Mouse (Mus musculus) heart, adult 11 months (tissue): Measurements from ENCODE around the gene Gm47995.
"Not testable (repeated sequence)": the region's sequence is repeated elsewhere in the genome, so short reads cannot be mapped to it uniquely, and the experiment has no call there.

Source experiments
- DNase-seq: peaks from one replicate; pipeline ENCODE4 v3.0.0; 2022

Gm47995 gene

DNA sequence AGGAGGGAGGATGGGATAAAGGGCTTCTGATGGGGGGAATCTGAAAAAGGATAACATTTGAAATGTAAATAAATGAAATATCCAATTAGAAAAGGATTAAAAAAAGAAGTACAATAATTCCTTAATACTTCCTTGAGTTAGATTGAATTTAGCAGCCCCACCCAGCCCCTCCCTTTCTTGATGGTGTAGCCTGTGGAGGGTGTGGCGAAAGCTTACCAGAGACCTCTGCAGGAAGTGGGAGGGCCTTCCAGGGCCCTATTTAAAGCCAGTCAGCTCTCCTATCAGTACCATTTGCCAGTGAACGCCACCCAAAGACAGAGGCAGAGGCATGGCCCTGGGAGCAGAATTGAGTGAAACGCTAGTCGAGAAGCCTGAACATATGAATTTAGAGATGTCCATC is at the start of gene Gm47995:
Gene Gm47995, plus strand, starts transcription at position 329 of the 400 bp plus-strand sequence.
- not testable (repeated sequence) for DNase-seq

DNA sequence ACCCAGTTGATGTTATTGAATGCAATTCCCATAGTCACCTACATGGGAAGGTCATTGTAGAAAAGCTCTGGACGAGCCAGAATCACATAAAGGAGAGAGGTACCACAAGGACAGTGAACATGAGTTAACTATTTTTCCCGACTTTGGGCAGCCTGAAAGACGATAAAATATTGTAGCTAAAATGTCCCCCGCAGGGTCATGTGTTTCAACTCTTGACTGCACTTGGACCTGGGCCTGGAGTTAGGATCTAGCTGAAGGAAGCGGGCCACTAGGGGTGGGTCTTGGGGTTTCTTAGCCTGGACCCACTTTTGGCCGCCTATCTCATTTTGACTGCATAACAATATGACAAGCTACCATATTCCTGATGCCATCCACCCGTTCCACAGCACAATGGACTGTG is 48.0 kb upstream of the Gm47995 start:
- peak; percentile 76 for DNase-seq

DNA sequence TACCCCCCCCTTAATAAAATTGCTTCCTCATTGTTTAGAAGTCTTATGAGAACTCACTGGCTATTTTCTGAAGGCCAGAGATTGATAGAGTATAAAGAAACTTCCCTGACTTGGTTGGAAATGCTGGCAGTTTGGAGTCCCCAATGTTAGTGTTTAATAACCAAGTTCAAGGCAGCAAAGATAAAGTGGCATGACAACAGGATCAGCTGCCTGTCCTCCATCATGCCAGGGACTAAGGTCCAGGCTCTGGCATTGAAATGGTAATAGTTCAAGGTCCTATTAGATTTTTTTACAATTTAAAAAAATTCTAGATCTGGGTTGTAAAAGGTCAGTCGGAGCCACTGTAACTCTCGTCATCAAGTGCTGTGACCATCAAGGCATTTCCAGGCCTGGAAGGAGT is 47.2 kb upstream of the Gm47995 start:
- peak; percentile 46 for DNase-seq

DNA sequence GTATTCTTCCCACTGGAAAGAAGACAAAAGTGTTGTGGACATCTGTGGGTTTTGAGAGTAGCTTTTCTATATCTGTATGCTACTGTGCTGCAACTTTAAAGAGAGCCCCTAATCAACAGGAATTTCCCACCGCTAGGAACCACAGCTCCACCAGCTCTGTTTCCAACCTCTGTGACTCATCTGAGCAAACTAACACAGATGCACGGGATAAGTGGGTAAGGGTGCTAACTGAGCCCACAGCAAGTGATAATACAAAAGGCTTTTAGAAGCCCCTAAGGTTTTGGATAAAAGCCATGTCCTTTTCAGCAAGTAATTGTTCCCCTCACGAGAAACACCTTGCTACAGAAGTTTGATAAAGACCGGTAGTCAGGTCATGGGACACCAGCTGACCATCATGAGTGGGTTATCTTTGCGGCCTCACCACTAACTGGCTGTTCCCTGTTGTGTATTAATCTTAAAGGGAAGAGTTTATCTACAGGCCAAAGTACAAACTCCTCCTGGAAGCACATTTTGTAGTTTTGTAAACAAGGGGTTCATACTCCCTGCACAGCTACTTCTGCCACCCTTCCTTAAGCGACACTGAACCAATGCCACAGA is 45.1 kb upstream of the Gm47995 start:
- DNase-seq: peak; percentile 94

DNA sequence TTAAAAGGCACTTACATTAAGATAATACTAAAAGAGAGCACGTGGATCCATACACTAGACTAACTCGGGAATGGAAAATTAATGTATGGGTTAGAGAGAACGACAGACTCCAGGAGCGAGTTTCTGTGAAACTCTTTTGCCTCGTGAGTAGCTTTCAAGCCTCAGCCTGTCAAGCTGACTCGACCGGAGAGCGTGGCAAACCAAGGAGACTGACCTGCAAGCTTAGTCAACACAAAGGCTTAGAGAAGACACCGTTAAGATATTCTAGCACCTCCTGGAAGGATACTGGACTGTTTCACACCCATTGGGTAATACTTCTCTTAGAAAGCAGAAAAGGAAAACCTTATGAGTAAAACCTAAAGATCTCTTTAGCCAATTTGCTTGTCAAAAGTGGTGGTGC is 44.1 kb upstream of the Gm47995 start:
- not testable (repeated sequence) for DNase-seq

DNA sequence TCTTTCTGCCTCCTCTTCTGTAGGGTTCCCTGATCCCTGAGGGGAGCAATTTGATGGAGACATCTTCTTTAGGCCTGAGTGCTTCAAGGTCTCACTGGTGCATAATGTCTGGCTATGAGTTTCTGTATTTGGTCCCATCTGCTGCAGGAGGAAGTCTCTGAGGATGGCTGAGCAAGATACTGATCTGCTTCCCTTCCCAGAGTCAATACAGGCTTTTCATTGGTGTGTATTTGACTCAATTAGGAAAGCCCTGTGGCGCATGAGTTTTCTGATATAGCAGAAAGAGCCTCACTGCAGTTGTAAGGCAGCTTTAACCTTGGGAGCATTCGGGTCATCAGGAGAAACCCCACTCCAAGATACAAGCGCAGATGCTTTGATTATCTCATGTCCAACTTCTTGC is 42.1 kb upstream of the Gm47995 start:
- peak; percentile 68 for DNase-seq

DNA sequence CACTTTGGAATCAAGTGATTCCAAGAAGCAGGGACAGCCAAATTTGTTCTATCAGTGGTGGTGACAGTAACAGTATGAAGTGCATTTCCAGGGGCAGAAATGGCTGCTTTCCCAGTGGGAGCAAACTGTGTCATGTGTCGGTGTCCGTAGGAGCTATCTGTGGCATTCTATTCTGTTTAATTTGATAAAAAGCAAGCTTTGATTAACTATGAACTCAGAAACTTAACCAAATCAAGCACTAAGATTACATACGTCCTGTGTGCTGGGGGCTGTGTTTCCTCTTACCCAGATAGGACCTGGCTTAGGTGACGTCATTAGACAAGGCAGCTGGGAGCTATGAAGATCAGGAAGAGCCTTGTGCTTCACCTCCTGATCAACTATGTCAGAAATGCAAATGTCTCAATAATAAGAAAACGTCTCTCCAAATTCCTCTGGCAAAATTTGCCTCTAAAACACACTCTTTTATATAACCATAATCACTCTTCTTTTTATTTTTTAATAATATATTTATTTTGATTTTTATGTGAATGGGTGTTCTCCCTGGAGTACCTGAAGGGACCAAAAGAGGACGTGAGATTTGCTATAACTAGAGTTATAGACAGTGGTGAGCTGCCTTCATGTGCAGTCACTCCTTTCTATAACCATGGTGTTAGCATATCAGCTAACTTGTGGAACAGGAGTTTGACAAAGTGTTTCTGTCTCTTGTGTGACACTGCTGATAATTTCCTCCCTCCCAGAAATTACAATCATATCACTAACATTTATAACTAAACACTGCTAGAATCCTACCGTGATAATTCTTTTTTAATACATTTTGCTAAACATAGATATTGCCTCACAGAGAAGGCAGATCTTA is 41.2 kb upstream of the Gm47995 start:
- peak; percentile 79 for DNase-seq

DNA sequence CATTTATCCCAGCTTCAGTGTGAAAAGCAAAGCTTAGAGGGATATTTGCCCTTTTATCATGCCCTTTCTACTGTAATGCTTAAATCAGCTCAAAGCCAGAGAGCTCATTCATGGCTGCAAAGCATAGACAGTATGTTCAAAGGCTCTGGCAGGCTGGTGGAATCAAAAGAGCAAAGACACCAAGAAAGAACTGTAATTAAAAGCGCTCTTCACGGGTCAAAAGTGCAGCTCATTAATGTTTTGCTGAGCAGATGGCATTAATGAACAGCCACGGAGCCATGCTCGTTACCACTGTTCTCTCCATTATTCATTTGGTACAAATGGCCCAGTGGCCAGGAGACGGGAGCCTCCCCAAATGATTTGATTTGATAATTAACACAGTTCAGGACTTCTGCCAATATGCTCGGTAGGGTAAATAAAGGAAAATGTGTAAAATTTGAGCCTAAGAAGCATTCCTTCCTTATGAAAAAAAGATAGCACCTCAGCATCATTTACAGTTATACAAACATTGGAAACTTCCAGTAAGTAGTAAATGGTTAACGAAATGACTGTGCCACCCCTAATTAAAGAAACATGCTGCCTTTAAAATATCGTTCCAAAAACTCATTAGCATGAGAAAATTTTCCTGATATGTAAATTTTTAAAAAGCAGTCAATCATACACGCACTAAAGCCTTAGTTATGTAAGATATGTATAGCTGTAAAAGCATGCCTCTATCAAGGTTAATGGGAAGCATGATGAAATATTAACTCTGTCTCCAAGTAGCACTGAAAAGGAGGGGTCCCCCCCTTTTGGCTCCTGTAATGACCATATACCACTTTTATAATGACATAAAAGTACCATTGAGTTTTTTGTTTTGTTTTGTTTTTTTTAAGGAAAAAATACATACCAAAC is 40.0 kb upstream of the Gm47995 start:
- DNase-seq: peak; percentile 66

DNA sequence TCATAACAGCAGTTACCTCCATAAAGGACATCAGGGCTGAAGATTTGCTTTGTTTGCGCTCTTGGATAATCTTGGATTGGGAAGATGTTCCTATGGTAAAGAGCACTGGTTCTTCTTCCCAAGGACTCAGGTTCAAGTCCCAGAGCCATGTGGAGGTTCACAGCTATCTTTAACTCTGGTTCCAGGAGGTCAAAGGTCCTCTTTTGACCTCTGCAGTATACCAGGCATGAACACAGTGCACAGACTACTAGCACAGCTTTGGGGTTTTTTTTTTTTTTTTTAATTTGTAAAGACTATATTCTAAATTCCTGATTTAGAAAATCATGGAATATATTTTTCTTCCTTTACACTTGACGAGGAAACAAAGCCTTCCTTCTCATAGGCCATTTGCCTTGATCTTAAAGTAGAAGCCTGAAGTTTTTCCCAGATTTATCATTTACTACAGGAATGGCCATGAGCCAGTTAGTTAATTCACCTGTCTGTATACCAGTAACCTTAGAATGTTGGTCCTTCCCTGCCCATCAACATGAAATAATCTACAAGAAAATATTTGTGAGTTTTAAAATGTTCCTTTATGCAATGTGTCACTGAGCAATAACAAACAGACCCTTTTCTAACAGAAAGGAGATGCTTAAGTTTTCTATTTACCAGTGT is 39.3 kb upstream of the Gm47995 start:
- DNase-seq: peak; percentile 13

DNA sequence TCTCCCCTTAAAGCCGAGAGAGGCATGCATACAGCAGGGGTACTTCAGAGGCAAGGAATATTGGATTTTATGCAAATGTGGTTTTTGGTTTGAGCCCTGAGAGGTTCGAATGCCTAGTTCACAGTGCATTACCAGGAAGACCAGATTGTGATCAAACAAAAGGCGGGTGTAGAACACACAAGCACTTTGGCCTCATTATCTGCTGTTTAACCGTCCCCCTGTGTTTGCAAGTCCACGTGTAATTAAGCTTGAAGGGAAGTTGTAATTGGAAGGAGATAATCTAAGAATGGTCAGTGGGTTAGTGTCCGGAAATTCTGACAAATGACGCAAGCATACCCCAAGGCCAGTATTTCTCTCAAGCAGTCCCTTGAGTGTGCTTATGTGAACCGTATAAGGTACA is 32.2 kb upstream of the Gm47995 start:
- no peak for DNase-seq

DNA sequence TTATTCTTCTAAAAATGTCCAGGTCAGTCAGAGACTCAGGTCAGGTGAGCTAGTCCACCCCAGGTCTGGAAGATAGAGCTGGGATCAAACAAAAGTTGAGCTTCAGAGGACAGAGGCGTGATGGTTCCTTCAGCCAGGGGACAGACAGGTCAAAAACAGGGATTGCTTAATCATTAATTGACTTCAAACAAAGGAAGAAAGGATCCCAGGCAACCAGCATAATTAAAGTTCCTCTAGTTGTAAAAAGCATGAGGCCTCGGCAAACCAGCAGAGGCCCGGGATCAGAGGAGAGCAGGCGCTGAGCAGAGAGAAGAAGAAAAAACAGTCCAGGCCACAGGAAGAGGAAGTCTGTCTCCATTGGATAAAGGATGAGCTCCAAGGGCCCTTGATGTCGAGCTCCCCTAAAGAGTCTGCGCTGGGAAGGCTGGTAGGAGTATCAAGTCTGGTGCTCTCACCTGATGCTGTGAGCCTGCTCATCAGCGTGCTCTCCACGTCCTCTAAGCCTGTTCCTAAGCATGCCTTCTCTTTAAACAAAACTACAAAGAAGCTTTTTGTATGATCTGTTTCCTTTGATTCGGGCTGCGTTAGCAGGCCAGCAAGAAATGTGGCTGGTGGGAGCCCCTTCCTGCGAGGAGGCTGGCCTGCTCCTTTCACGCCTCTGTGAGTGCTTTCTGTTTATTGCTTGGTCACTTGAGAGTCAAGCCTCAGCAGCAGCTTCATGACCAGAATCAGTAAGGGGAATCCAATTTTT is 30.8 kb upstream of the Gm47995 start:
- no peak for DNase-seq

DNA sequence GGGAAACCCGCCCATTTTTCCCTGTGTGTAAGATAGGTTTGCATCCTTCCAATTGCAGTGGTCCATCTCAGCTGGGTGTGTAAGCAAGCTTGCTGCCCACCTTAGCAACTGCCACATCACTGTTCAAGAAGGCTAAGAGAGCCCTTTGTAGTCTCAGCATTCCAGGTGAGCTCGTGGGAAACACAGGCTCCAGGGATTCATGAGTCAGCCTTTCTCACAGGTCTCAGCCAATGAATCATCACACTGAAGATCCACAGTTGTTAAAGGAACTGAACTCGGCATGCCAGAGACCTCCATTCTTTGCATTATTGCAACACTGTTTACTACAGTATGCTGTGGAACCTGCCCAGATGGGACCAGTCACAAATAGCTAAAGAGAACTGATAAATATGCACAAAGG is 29.6 kb upstream of the Gm47995 start:
- DNase-seq: no peak

DNA sequence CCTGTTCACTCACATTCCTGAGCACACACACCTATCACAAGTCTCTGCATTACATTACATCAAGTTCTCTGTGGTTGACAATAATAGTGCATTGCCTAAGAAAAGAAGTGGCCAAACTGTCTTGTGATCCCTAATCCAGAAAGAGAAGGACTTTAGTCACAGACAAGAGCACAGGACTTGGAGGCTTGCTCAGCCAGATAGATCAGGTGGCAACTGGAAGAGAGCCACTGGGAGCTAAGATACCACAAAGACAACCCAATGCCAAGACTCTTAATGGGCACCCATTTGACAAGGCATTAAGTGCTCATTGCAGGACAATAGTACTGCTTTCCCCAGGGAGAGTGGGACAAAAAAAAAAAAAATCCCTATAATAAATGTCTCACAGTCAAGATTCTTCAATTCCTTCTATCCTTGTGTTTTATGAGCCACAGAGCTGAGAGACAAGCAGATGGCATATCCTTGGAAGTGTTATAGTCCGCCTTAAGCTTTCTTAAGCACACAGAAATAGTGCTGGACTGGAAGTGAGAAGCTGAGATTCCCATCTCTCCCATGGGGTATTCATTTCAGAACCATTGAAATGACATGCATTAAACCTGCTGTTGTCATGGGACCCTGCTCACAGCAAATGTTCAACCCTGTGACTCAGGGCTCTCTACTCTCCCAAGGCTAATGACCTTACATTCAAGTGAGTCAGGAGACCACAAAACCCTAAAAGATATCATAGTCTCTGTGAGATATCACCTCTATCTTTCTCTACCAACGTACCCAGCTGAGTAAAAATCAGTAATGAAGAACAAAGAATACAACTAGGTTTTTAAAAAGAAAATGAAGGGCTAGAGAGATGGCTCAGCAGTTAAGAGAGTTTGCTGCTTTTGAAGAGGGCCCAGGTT is 26.4 kb upstream of the Gm47995 start:
- DNase-seq: peak; percentile 97

DNA sequence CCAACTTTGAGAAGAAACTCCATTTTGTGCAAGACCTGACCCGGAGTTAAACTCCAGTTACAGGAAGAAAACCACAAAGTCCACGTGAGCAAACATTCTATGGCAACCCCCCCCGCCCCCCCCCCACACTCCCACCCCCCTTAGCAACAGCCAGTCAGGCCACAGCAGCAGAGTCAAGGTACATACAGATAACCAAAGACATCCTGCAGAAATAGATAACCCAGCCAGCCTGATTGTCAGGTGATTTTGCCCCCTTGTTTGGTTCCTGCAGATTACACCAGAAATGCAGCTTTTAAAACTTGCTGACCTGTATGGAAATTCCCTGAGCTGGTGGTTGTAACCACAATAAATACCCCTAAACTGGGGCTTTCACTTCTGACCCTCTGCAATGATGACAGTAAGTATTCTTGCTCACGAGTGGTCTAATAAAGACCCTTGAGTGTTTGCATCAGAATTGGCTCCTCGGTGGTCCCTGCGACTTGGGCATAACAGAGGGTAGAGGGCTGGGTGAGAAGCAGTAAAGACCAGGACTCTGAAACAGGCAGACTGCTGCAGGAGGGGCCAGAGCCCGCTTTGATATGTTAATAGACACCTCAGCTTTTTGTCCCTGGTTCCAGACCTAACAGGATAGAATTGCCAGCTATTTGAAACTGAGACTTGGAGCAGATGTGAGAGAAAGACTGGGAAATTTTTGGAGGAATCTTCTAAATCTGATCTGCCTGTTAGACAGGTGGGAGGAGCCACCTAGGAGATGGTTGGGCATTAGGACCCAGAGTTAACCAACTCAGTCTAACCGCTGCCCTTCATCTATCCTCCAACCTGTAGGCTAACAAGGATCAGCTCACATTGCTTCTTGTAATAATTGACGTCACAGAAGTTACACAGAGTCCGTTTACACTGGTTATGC is 21.0 kb upstream of the Gm47995 start:
- peak; percentile 88 for DNase-seq

DNA sequence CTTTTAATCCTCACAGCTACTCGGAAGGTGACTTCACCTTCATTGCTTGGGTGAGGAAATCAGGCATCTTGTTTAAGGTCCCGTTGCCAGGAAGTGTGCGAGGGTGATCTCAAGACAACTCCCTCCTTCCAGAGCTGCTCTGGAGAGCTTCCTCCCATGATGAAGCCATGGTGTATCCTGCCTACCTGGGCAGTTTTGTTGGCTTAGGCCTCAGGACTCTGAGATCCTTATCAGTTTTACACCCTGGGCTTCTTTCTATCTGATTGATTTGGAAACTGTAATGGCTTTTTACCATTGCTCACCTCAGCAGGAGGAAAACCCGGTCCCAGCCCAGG is 20.3 kb upstream of the Gm47995 start:
- DNase-seq: peak; percentile 5

DNA sequence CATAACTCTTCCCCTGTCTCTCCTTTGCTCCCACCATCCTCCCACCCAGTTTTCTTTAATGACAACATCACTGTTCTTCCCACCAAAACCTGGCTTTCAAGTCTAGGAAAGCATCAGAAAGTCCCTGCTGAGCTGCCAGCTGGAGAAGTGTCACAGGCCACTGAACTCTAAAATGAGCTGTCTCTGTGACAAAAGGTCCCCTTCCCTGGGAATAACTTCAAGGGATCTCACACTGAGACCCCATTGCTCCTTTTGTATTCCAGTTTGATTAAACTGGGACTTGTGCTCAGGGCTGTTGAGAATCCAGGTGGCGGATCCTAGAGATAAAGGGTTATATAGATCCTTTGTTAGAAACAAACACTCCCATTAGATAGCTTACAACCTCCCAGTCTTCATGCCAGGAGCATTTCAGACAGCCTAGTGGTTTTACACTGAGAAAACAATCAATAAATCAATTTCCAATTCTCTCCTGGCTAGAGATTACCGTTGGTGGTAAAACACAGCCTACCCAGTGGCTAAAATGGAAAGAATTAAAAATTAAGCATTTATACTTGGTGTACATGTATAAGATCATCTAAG is 19.7 kb upstream of the Gm47995 start:
- DNase-seq: peak; percentile 14

DNA sequence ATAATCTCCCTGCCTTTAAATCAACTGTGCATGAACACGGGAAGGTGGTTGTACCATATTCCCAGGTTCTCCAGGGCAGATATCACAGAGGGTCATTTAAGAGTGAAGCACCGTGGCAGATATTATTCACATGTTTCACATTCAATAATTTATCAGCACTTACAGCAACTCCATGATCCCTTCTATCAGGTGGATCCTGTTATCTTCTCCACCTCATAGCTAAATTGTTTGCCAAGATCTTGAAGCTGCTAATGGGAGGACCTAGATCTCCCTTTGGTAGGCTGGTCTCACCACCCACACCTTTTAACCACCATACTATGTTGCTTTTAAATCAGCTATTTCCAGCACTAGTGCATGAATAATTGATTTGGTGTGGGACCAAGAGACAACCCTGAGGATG is 18.1 kb upstream of the Gm47995 start:
- no peak for DNase-seq

DNA sequence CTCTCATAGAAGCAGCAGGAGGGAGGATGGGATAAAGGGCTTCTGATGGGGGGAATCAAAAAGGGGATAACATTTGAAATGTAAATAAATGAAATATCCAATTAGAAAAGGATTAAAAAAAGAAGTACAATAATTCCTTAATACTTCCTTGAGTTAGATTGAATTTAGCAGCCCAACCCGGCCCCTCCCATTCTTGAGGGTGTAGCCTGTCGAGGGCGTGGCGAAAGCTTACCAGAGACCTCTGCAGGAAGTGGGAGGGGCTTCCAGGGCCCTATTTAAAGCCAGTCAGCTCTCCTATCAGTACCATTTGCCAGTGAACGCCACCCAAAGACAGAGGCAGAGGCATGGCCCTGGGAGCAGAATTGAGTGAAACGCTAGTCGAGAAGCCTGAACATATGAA is 16.0 kb upstream of the Gm47995 start, which contains the start of gene Gm47985:
Gene Gm47985, plus strand, starts transcription at position 272 of the 400 bp plus-strand sequence.
- DNase-seq: not testable (repeated sequence)

DNA sequence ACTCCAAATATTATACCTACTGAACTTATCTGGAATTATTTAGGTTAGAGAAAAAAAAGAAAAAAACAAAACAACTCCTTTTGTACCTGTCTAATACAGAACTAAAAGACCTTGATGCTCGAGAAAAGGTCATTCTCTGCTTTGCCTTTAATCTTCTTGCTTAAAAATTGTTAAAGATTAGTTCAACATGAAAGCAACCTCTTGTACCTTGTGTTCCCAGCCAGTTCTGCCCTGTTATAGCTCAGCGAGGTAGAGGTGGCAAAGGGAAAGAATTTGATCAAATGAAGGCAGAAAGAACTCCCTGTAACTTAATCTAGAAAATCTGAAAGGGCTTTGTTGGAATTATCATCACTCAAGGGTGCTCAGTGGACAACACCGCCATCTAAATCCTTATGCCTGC is 12.1 kb upstream of the Gm47995 start:
- peak; percentile 44 for DNase-seq
